Mouse (Mus musculus) neural tube, embryonic 13.5 days (tissue): ENCODE measurements around the gene 1700056E22Rik. TPM values are rescaled to one million over a fixed set of nuclear protein-coding genes. Genes with fewer than 3 reads are reported as not detected.
A peak's percentile ranks its signal among the peaks of the same experiment; 100 is the strongest.

Experiments
- ATAC-seq: fragments of 200-750 bp; cut with Nextera tagmentation; 2 replicates; pipeline ENCODE4 v1.8.0; 2017; ENCODE audit warnings: low read depth, mild to moderate bottlenecking, moderate TSS enrichment, moderate library complexity
- H3K27ac ChIP-seq: fragments of 300-500 bp; sonication (generic); replicated peaks from 2 replicates; pipeline ENCODE4 v1.5.1; 2015; ENCODE audit warnings: moderate library complexity, mild to moderate bottlenecking, inconsistent platforms
- H3K27me3 ChIP-seq: fragments of 300-500 bp; sonication (generic); 2 replicates; pipeline ENCODE4 v1.6.1; 2015; ENCODE audit warnings: mild to moderate bottlenecking, inconsistent platforms
- H3K36me3 ChIP-seq: fragments of 300-500 bp; sonication (generic); 2 replicates; pipeline ENCODE4 v1.6.1; 2015; ENCODE audit warnings: mild to moderate bottlenecking, inconsistent platforms
- H3K4me1 ChIP-seq: fragments of 300-500 bp; sonication (generic); replicated peaks from 2 replicates; pipeline ENCODE4 v1.6.1; 2015; ENCODE audit warnings: inconsistent platforms
- H3K4me2 ChIP-seq: fragments of 300-500 bp; sonication (generic); 2 replicates; pipeline ENCODE4 v1.6.1; 2015; ENCODE audit warnings: inconsistent platforms, mild to moderate bottlenecking, moderate library complexity
- H3K4me3 ChIP-seq: fragments of 300-500 bp; sonication (generic); 2 replicates; pipeline ENCODE4 v1.5.1; 2015; ENCODE audit warnings: mild to moderate bottlenecking, inconsistent platforms
- H3K9ac ChIP-seq: fragments of 300-500 bp; sonication (generic); 2 replicates; pipeline ENCODE4 v1.6.1; 2015; ENCODE audit warnings: moderate library complexity, mild to moderate bottlenecking, inconsistent platforms
- H3K9me3 ChIP-seq: fragments of 300-500 bp; sonication (generic); 2 replicates; pipeline ENCODE4 v1.6.1; 2016; ENCODE audit warnings: inconsistent platforms
- WGBS: fragments of 180-500 bp; shearing (Covaris S2); methylation state at CpG from one replicate; pipeline ENCODE4 v1.1.7; 2015; 5-methylcytosine and 5-hydroxymethylcytosine counted together
- polyA plus RNA-seq: library from polyadenylated mRNA; unstranded; fragments of >200 nt; fragmentation: Nextera tagmentation; extraction: Ambion mirVana; gene quantifications from 2 replicates; pipeline ENCODE4 v1.2.1, GENCODE M21; 2015

The 1700056E22Rik gene
- polyA plus RNA-seq, result 0.76 and 0.89 TPM in 2 replicates

- under 1% methylated on average over 38 of the region's 38 CpGs for WGBS
- Histone ChIP-seq H3K27ac (peak within 1 kb of the TSS; percentile 97), H3K9ac (peak within 1 kb of the TSS; percentile 87), H3K9me3 (no peaks in the 10 kb centered on the region), H3K4me2 (peak within 1 kb of the TSS; percentile 88), H3K4me1 (peaks cover 39% of the 10 kb centered on the region), H3K27me3 (no peaks in the 10 kb centered on the region), H3K36me3 (no peaks in the 10 kb centered on the region), H3K4me3 (peak within 1 kb of the TSS; percentile 70)
- ATAC-seq, result peak; percentile 98
These were observed at the start of gene 1700056E22Rik for GRCm38 (mm10) chr1:184034011-184034557. Gene 1700056E22Rik, minus strand, starts transcription at chr1:184034301.

- WGBS, result 93% methylated on average over 7 of the region's 7 CpGs
These were observed 49.1 kb upstream of the 1700056E22Rik start for GRCm38 (mm10) chr1:184083166-184083565.

GRCm38 (mm10) chr1:184082661-184083060, 48.6 kb upstream of the 1700056E22Rik start:
- no peak overlapping the region for H3K9ac ChIP-seq
- no peaks in the 10 kb centered on the region for H3K27me3 ChIP-seq
- no peak overlapping the region for H3K27ac ChIP-seq
- H3K36me3 ChIP-seq, result no peaks in the 10 kb centered on the region
- H3K4me1 ChIP-seq, result no peaks in the 10 kb centered on the region
- no peak overlapping the region for H3K4me2 ChIP-seq
- ATAC-seq, result no peak
- 77% methylated on average over 3 of the region's 3 CpGs for WGBS
- H3K9me3 ChIP-seq, result no peaks in the 10 kb centered on the region
- H3K4me3 ChIP-seq, result no peak overlapping the region

More at GRCm38 (mm10) chr1:184083166-184083565, 49.1 kb upstream of the 1700056E22Rik start:
- Histone ChIP-seq H3K9ac (no peak overlapping the region), H3K4me3 (no peak overlapping the region), H3K27me3 (no peaks in the 10 kb centered on the region), H3K27ac (no peak overlapping the region), H3K36me3 (no peaks in the 10 kb centered on the region), H3K4me2 (no peak overlapping the region), H3K9me3 (no peaks in the 10 kb centered on the region), H3K4me1 (no peaks in the 10 kb centered on the region)
- ATAC-seq, result no peak

GRCm38 (mm10) chr1:184079304-184079703, 45.2 kb upstream of the 1700056E22Rik start:
- no peak for ATAC-seq
- H3K27ac ChIP-seq, result no peak overlapping the region
- no peaks in the 10 kb centered on the region for H3K4me1 ChIP-seq
- H3K9me3 ChIP-seq, result no peaks in the 10 kb centered on the region
- no peak overlapping the region for H3K4me3 ChIP-seq
- H3K36me3 ChIP-seq, result peaks cover under 1% of the 10 kb centered on the region
- no peak overlapping the region for H3K4me2 ChIP-seq
- 91% methylated on average over 3 of the region's 3 CpGs for WGBS
- no peaks in the 10 kb centered on the region for H3K27me3 ChIP-seq
- no peak overlapping the region for H3K9ac ChIP-seq

DNA sequence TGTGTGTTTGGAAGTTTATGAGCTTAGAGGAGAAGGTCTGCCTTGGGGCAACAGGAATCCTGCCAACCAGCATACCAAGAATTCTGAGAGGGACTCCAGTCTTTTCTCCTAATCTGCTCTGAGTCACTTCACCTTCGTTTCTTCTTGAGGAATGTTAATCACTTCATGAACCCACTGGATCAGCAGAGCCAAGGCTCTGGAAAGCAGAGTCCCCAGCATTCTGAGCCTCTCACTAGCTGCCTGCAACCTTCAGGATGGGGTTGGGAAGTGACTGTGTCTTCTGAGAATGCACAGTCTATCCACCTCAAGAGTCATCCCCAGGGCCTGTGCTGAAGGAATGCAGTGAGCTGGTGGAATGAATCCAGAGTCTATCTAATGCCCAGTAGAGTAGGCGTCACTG, 42.7 kb upstream of the 1700056E22Rik start:
- WGBS, result 67% methylated on average over 2 of the region's 2 CpGs
- Histone ChIP-seq H3K36me3 (peaks cover 18% of the 10 kb centered on the region), H3K4me1 (no peaks in the 10 kb centered on the region), H3K9me3 (no peaks in the 10 kb centered on the region), H3K9ac (no peak overlapping the region), H3K4me3 (no peak overlapping the region), H3K27me3 (no peaks in the 10 kb centered on the region), H3K27ac (no peak overlapping the region), H3K4me2 (no peak overlapping the region)
- ATAC-seq, result no peak

DNA sequence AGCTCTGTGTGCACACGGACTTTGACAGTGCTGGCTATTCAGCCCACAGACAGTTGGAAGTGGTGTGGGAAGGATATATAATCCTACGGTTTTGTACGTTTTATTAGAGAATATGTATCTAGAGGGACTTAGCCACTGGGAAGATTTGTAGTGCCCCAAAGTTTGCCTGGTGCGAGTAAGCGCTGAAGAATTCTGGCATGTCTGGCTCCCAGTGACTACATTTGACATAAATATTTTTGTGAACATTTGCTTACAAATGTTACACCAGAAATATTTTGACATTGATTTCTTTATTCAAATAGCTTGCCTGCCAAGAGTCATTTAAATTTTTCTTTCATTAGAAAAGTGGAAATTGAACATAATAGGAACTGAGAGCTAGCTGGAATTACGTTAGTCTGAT, 42.0 kb upstream of the 1700056E22Rik start:
- 93% methylated on average over 6 of the region's 6 CpGs for WGBS
- Histone ChIP-seq H3K27me3 (no peaks in the 10 kb centered on the region), H3K4me1 (no peaks in the 10 kb centered on the region), H3K9me3 (no peaks in the 10 kb centered on the region), H3K9ac (no peak overlapping the region), H3K4me3 (no peak overlapping the region), H3K27ac (no peak overlapping the region), H3K4me2 (no peak overlapping the region), H3K36me3 (peaks cover 21% of the 10 kb centered on the region)
- ATAC-seq, result no peak

- no peak for ATAC-seq
- no peak overlapping the region for H3K27ac ChIP-seq
- 98% methylated on average over 12 of the region's 12 CpGs for WGBS
- peaks cover 20% of the 10 kb centered on the region for H3K4me1 ChIP-seq
- H3K4me2 ChIP-seq, result no peak overlapping the region
- H3K4me3 ChIP-seq, result no peak overlapping the region
- no peaks in the 10 kb centered on the region for H3K9me3 ChIP-seq
- H3K27me3 ChIP-seq, result no peaks in the 10 kb centered on the region
- H3K36me3 ChIP-seq, result peaks cover 35% of the 10 kb centered on the region
- no peak overlapping the region for H3K9ac ChIP-seq
These were observed 34.9 kb upstream of the 1700056E22Rik start for GRCm38 (mm10) chr1:184068971-184069370.

- H3K4me1 ChIP-seq, result peaks cover 20% of the 10 kb centered on the region
- no peak overlapping the region for H3K9ac ChIP-seq
- no peak for ATAC-seq
- H3K27ac ChIP-seq, result no peak overlapping the region
- H3K4me2 ChIP-seq, result no peak overlapping the region
- H3K36me3 ChIP-seq, result peaks cover 26% of the 10 kb centered on the region
- no peaks in the 10 kb centered on the region for H3K27me3 ChIP-seq
- no peaks in the 10 kb centered on the region for H3K9me3 ChIP-seq
- 95% methylated on average over 18 of the region's 18 CpGs for WGBS
- H3K4me3 ChIP-seq, result no peak overlapping the region
These were observed 33.8 kb upstream of the 1700056E22Rik start for GRCm38 (mm10) chr1:184067704-184068558.

DNA sequence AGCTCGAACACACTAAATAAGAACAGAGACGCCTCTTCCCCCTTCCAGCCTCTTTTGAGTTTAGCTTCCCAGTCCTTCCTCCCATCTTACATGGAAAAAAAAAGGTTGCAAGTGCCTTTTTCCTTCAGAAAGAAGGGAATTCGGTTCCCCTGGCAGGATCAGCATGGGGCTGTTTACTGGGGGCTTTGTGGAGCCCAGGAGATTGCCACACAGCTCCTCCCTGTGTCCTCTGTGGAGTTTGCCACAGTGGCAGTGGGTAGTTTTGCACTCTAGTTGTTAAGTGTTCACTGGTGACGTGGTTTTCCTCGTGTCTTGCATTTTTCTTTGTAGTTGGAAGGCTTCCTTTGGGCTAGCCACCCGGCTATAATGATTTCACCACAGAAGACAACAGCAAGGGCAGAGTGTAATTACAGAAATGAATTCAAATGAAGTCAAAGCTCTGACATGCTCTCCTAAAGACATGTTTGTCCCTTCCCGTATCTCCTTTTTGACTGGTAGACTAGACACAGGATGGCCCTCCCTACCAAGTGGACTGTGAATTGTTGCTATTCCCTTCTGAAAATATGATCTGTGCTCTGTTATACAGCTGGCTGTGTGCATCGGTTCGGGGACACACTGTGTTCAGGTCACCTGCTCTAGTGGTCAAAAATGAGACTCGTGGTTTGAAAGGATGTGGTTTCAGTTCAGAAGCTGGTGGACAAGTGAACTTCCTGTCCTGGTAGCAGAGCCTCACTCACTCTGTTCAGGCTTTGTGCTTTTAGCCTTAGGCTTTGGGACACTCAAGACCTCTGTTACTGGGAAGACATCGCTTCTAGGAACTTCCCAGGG, 32.6 kb upstream of the 1700056E22Rik start:
- 54% methylated on average over 11 of the region's 11 CpGs for WGBS
- Histone ChIP-seq H3K9me3 (no peaks in the 10 kb centered on the region), H3K4me1 (peaks cover 20% of the 10 kb centered on the region), H3K27me3 (no peaks in the 10 kb centered on the region), H3K36me3 (peaks cover 21% of the 10 kb centered on the region), H3K4me3 (no peak overlapping the region), H3K27ac (peak overlapping the region; percentile 57), H3K4me2 (no peak overlapping the region), H3K9ac (no peak overlapping the region)
- peak; percentile 77; the same call in 1 of the 2 replicates for ATAC-seq

DNA sequence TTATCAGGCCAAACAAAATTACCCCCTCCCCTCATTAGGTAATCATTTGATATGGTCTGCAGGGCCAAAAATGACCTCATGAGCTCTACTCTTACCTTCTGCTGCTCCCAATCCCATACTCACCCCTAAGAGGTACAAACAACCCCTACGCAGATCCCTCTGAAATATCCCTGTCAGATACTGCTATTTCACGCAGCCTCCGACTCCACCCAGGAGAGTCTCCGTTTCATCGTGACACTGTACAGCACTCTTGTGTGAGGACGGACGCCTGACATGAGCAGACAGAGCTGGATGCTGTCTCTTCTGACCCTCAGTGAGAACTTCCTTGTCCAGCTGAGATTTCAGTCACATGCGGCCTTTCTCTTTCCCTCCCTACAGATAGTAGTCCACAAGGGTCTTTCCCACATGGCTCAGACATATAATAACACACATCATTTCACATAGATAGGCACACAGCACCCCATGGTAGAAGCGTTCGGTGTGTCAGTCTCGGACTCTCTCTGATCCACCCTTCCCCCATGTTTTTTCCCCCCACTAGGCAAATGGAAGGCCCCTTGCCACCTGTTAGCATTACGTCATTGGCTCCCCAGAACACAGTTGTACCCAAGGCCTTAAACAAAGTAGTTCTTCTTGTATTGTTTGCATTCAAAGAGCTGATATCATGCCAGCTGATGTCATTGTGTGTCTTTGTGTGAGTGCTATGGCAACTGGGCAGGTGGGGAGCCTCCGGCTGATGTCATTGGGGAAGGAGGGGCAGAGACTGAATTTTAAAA, 31.7 kb upstream of the 1700056E22Rik start:
- H3K4me2 ChIP-seq, result no peak overlapping the region
- 61% methylated on average over 13 of the region's 13 CpGs for WGBS

GRCm38 (mm10) chr1:184064306-184064705, 30.2 kb upstream of the 1700056E22Rik start:
- Histone ChIP-seq H3K27me3 (no peaks in the 10 kb centered on the region), H3K27ac (no peak overlapping the region), H3K9me3 (no peaks in the 10 kb centered on the region), H3K36me3 (peaks cover 6% of the 10 kb centered on the region), H3K4me1 (peaks cover 20% of the 10 kb centered on the region), H3K9ac (no peak overlapping the region), H3K4me2 (no peak overlapping the region), H3K4me3 (no peak overlapping the region)
- 87% methylated on average over 7 of the region's 7 CpGs for WGBS
- no peak for ATAC-seq

More for the DNA sequence above, 31.7 kb upstream of the 1700056E22Rik start:
- no peaks in the 10 kb centered on the region for H3K27me3 ChIP-seq
- peaks cover 15% of the 10 kb centered on the region for H3K36me3 ChIP-seq
- ATAC-seq, result peak; percentile 89
- no peak overlapping the region for H3K4me3 ChIP-seq
- peak overlapping the region; percentile 35 for H3K27ac ChIP-seq
- H3K9ac ChIP-seq, result no peak overlapping the region
- no peaks in the 10 kb centered on the region for H3K9me3 ChIP-seq
- H3K4me1 ChIP-seq, result peaks cover 20% of the 10 kb centered on the region
